In the genomic region with DNA sequence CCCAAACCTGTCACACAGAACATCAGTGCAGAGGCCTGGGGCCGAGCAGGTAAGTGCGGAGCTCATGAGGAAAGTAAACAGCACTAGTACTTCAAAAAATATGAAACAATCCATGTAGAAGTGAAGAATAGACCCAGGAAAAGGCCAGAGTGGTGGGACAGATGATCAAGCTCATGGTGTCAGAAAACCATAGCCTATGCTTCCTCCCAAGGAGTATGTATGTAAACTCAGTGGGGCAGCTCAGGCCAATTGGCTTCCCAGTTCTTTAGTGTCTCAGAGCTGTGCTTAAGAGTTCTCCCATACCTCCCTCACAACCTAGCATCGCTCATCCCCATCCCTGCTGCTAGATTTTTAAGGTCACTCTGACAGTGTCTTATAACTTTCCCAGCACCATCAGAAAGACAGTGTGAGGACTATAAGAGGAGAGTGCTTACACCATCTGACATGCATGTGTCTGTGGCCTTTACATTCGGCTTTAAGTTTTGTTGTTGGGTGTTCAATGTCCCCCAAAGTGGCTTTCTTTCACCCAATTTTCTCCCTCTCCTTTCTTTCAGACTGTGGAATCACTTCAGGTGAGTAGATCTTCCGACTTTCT, we compare ENCODE assay signal across 30 mouse cellular contexts. TPM values are rescaled to one million over a fixed set of nuclear protein-coding genes. Genes with fewer than 3 reads are reported as not detected.
"Had no signal": no experiment of that assay in that cellular context is flagged by ENCODE, and none has a peak within 500 bp of the region (broad histone marks: within the 10 kb centered on the region; RNA-seq: fewer than 3 reads in every experiment).

No protein-coding gene starts in this region.

- H3K36me3 ChIP-seq: limb, embryonic 12.5 days; limb, embryonic 15.5 days; midbrain, embryonic 10.5 days; midbrain, embryonic 13.5 days had no signal

- DNase-seq: kidney, adult 2 months; kidney, postnatal 25 days; layer of hippocampus, adult 9-11 months; left cerebral cortex, postnatal 4 days; liver, postnatal 0 days; lung, embryonic 14.5 days; right cerebral cortex, adult 18-20 months; right cerebral cortex, postnatal 25 days; spleen, adult 18-20 months had no signal

- H3K27ac ChIP-seq: kidney, postnatal 0 days; layer of hippocampus, adult 2 months; limb, embryonic 12.5 days; limb, embryonic 15.5 days; liver, embryonic 14.5 days; macrophage; midbrain, embryonic 10.5 days; midbrain, embryonic 13.5 days; stomach, postnatal 0 days had no signal

- H3K4me1 ChIP-seq: limb, embryonic 12.5 days had no signal

- H3K4me3 ChIP-seq: layer of hippocampus, adult 2 months; limb, embryonic 12.5 days; limb, embryonic 15.5 days; megakaryocyte, embryonic 14.5 days; midbrain, embryonic 10.5 days; midbrain, embryonic 13.5 days; myocyte had no signal

RNA-seq across cellular contexts. Expression of a gene that starts 25.6 kb away (rescaled TPM):
- total RNA-seq: layer of hippocampus, adult 2 months; layer of hippocampus, postnatal 25 days; left cerebral cortex, adult 8-10 months; left cerebral cortex, postnatal 14 days; left cerebral cortex, postnatal 4 days; monocyte, adult 5-6 weeks had no signal
- polyA plus RNA-seq: kidney, adult 2 months; kidney, embryonic 14.5 days; kidney, postnatal 0 days; limb, embryonic 12.5 days; limb, embryonic 15.5 days; lung, embryonic 14.5 days; lung, postnatal 0 days; macrophage; midbrain, embryonic 10.5 days; midbrain, embryonic 13.5 days; midbrain, embryonic 16.5 days; neural tube, embryonic 11.5 days; neural tube, embryonic 14.5 days; stomach, embryonic 14.5 days had no signal
